Mouse (Mus musculus) MEL (cell line): Measurements from ENCODE around the gene Hmgcl. TPM values are rescaled to one million over a fixed set of nuclear protein-coding genes. Genes with fewer than 3 reads are reported as not detected.
A peak's percentile ranks its signal among the peaks of the same experiment; 100 is the strongest.

ENCODE experiments used
- DNase-seq: peaks from one replicate; pipeline ENCODE4 v3.0.0; 2011; ENCODE audit warnings: low read depth, low spot score
- H3K27ac ChIP-seq: 2 replicates; pipeline ENCODE4 v1.5.1; 2012; ENCODE audit warnings: low read depth, mild to moderate bottlenecking, control low read depth, low read length, moderate library complexity; ENCODE audit not compliant: control insufficient read depth
- H3K27me3 ChIP-seq, 2 experiments: fragments of 150-350 bp in 1 of 2; sonication (generic) in 1 of 2; 2 replicates each; pipeline ENCODE4 v1.6.1; 2012; ENCODE audit warnings: low read length in 2 of 2, mild to moderate bottlenecking in 2 of 2, improper control_type of control experiment in 1 of 2, moderate library complexity in 1 of 2; ENCODE audit not compliant: insufficient read depth in 2 of 2, control insufficient read depth in 1 of 2
- H3K36me3 ChIP-seq, 2 experiments: 2 replicates each; pipeline ENCODE4 v1.6.1; 2012 to 2014; ENCODE audit warnings: low read length in 2 of 2, improper control_type of control experiment in 1 of 2, inconsistent platforms in 1 of 2, mild to moderate bottlenecking in 1 of 2; ENCODE audit not compliant: insufficient read depth in 2 of 2, control insufficient read depth in 1 of 2
- H3K4me1 ChIP-seq, 2 experiments: fragments of 150-350 bp in 1 of 2; sonication (generic) in 1 of 2; 2 replicates each; pipeline ENCODE4 v1.6.1; 2012; ENCODE audit warnings: low read length in 2 of 2, improper control_type of control experiment in 1 of 2, mild to moderate bottlenecking in 1 of 2; ENCODE audit not compliant: insufficient read depth in 2 of 2, control insufficient read depth in 1 of 2
- H3K4me3 ChIP-seq, 2 experiments: fragments of 150-350 bp in 1 of 2; sonication (generic) in 1 of 2; 2 replicates each; pipeline ENCODE4 v1.5.1; 2012; ENCODE audit warnings: low read depth in 2 of 2, low read length in 2 of 2, mild to moderate bottlenecking in 2 of 2, moderate library complexity in 2 of 2, control low read depth in 1 of 2, improper control_type of control experiment in 1 of 2; ENCODE audit not compliant: control insufficient read depth in 1 of 2, insufficient read depth in 1 of 2
- H3K79me2 ChIP-seq: 2 replicates; pipeline ENCODE4 v1.6.1; 2012; ENCODE audit warnings: mild to moderate bottlenecking, low read length, moderate library complexity; ENCODE audit not compliant: control insufficient read depth, poor library complexity, insufficient read depth
- H3K9ac ChIP-seq: 2 replicates; pipeline ENCODE4 v1.6.1; 2012; ENCODE audit warnings: low read depth, mild to moderate bottlenecking, control low read depth, low read length, moderate library complexity; ENCODE audit not compliant: control insufficient read depth, poor library complexity, severe bottlenecking
- H3K9me3 ChIP-seq: fragments of 150-350 bp; sonication (generic); replicated peaks from 2 replicates; pipeline ENCODE4 v1.6.1; 2012; ENCODE audit warnings: mild to moderate bottlenecking, low read length, improper control_type of control experiment, moderate library complexity; ENCODE audit not compliant: insufficient read depth
- CHD1 ChIP-seq: IDR thresholded peaks from 2 replicates; pipeline ENCODE4 v1.6.1; 2012; ENCODE audit warnings: low read depth, mild to moderate bottlenecking, inconsistent platforms, low read length, improper control_type of control experiment
- CHD2 ChIP-seq: IDR thresholded peaks from 2 replicates; pipeline ENCODE4 v1.6.1; 2011; ENCODE audit warnings: low read length, improper control_type of control experiment
- CTCF ChIP-seq, 3 experiments: IDR thresholded peaks in 2 of 3; conservative IDR thresholded peaks in 1 of 3; 2 replicates each; pipeline ENCODE4 v1.5.1; 2011 to 2012; ENCODE audit warnings: low read length in 3 of 3, low read depth in 2 of 3, mild to moderate bottlenecking in 2 of 3, improper control_type of control experiment in 1 of 3, inconsistent platforms in 1 of 3, mixed read lengths in 1 of 3, moderate library complexity in 1 of 3; ENCODE audit not compliant: control insufficient read depth in 1 of 3, insufficient read depth in 1 of 3, poor library complexity in 1 of 3, severe bottlenecking in 1 of 3
- E2F4 ChIP-seq: IDR thresholded peaks from 2 replicates; pipeline ENCODE4 v1.6.1; 2011; ENCODE audit warnings: low read depth, low read length, improper control_type of control experiment, borderline replicate concordance
- EP300 ChIP-seq, 2 experiments: IDR thresholded peaks; 2 replicates each; pipeline ENCODE4 v1.6.1; 2011; ENCODE audit warnings: improper control_type of control experiment in 2 of 2, low read length in 2 of 2, low read depth in 1 of 2, mild to moderate bottlenecking in 1 of 2
- ETS1 ChIP-seq: IDR thresholded peaks from 2 replicates; pipeline ENCODE4 v1.6.1; 2012; ENCODE audit warnings: low read depth, mild to moderate bottlenecking, inconsistent platforms, low read length, improper control_type of control experiment, moderate library complexity
- GATA1 ChIP-seq: IDR thresholded peaks from 2 replicates; pipeline ENCODE4 v1.6.1; 2011; ENCODE audit warnings: low read depth, low read length, improper control_type of control experiment
- MEF2A ChIP-seq: IDR thresholded peaks from 2 replicates; pipeline ENCODE4 v1.6.1; 2014; ENCODE audit warnings: low read depth, mild to moderate bottlenecking, inconsistent platforms, low read length, improper control_type of control experiment; ENCODE audit not compliant: poor library complexity, insufficient replicate concordance, severe bottlenecking; ENCODE audit errors: extremely low read depth
- MXI1 ChIP-seq: IDR thresholded peaks from 2 replicates; pipeline ENCODE4 v1.6.1; 2011; ENCODE audit warnings: mild to moderate bottlenecking, low read depth, low read length, improper control_type of control experiment
- NRF1 ChIP-seq: IDR thresholded peaks from 2 replicates; pipeline ENCODE4 v1.6.1; 2014; ENCODE audit warnings: low read depth, mild to moderate bottlenecking, inconsistent platforms, low read length, improper control_type of control experiment, moderate library complexity; ENCODE audit not compliant: poor library complexity, insufficient read depth, severe bottlenecking
- POLR2AphosphoS2 ChIP-seq: IDR thresholded peaks from 2 replicates; pipeline ENCODE4 v1.6.1; 2011; ENCODE audit warnings: low read length, improper control_type of control experiment
- RCOR1 ChIP-seq: IDR thresholded peaks from 2 replicates; pipeline ENCODE4 v1.6.1; 2012; ENCODE audit warnings: low read depth, mild to moderate bottlenecking, inconsistent platforms, low read length, improper control_type of control experiment
- SIN3A ChIP-seq: IDR thresholded peaks from 2 replicates; pipeline ENCODE4 v1.6.1; 2012; ENCODE audit warnings: low read length, improper control_type of control experiment, inconsistent platforms
- TAL1 ChIP-seq: IDR thresholded peaks from 2 replicates; pipeline ENCODE4 v1.6.1; 2012; ENCODE audit warnings: mild to moderate bottlenecking, inconsistent platforms, low read length, moderate library complexity, mixed read lengths
- TBP ChIP-seq: IDR thresholded peaks from 2 replicates; pipeline ENCODE4 v1.8.0; 2011; ENCODE audit warnings: low read depth, low read length, improper control_type of control experiment
- TCF12 ChIP-seq: IDR thresholded peaks from 2 replicates; pipeline ENCODE4 v1.6.1; 2014; ENCODE audit warnings: low read depth, mild to moderate bottlenecking, inconsistent platforms, low read length, improper control_type of control experiment, moderate library complexity
- UBTF ChIP-seq: IDR thresholded peaks from 2 replicates; pipeline ENCODE4 v1.6.1; 2012; ENCODE audit warnings: low read depth, mild to moderate bottlenecking, inconsistent platforms, low read length, improper control_type of control experiment, moderate library complexity, borderline replicate concordance; ENCODE audit not compliant: insufficient read depth
- USF1 ChIP-seq: IDR thresholded peaks from 2 replicates; pipeline ENCODE4 v1.6.1; 2014; ENCODE audit warnings: low read depth, mild to moderate bottlenecking, inconsistent platforms, low read length, improper control_type of control experiment, moderate library complexity
- USF2 ChIP-seq, 2 experiments: IDR thresholded peaks; 2 replicates each; pipeline ENCODE4 v1.6.1; 2011 to 2012; ENCODE audit warnings: improper control_type of control experiment in 2 of 2, low read length in 2 of 2, borderline replicate concordance in 1 of 2, inconsistent platforms in 1 of 2, low read depth in 1 of 2, mild to moderate bottlenecking in 1 of 2; ENCODE audit not compliant: insufficient read depth in 1 of 2
- ZC3H11A ChIP-seq: IDR thresholded peaks from 2 replicates; pipeline ENCODE4 v1.6.1; 2012; ENCODE audit warnings: low read depth, mild to moderate bottlenecking, inconsistent platforms, low read length, improper control_type of control experiment
- ZMIZ1 ChIP-seq: IDR thresholded peaks from 2 replicates; pipeline ENCODE4 v1.6.1; 2012; ENCODE audit warnings: low read depth, mild to moderate bottlenecking, inconsistent platforms, low read length, improper control_type of control experiment, moderate library complexity
- polyA plus RNA-seq, 2 experiments: library from polyadenylated mRNA; stranded (reverse) in 1 of 2; unstranded in 1 of 2; fragments of >175 nt in 1 of 2; fragments of >200 nt in 1 of 2; gene quantifications; 2 replicates each; pipeline versions ENCODE4 v1.2.1 to v1.2.4; 2012; ENCODE audit warnings: low replicate concordance in 2 of 2, low read depth in 1 of 2; ENCODE audit not compliant: insufficient read length in 2 of 2, insufficient read depth in 1 of 2, missing spikeins in 1 of 2
- total RNA-seq: library from RNA; depleted of rRNA; stranded (reverse); fragments of 300-350 nt; gene quantifications from 2 replicates; pipeline ENCODE4 v1.2.3, GENCODE M21; 2012

Hmgcl gene
- total and polyA plus RNA-seq, 3 experiments = 48.7 to 66.5 TPM; not detected in 1

DNA sequence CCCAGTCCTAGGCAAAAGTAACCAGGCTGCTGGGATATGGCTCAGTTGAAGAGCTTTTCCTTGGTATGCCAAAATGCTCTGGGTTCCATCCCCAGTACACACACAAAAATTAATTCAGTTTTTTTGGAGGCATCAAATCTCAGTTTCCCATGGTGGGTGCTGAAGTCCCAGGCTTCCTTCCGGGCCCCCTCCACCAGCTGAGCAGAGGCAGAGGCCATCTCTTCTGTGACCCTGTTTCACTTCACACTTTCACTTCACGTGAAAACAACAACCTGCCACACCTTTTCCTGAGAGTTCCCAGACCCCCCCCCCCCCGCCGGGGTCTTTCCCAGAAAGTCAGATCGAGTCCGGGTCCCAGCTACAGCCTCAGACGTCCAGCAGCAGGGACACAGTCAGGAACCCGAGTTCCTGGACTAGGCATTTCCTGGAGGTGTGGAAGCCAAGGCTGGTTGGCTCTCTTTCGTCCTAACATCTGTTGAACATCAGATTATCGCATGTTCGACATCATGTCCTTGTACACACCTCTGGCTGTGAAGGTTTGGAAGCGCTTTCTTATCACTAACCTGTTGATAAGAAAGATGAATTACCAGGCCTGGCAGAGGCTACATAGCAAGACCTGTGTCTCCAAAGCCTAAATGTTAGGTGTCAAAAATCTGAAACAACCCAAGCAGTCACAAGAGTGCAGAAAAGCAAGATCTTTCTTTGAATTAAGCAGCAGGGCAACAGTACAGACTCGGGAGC lies 36.8 kb upstream of the Hmgcl start:
- H3K9me3 ChIP-seq = no peaks in the 10 kb centered on the region

DNA sequence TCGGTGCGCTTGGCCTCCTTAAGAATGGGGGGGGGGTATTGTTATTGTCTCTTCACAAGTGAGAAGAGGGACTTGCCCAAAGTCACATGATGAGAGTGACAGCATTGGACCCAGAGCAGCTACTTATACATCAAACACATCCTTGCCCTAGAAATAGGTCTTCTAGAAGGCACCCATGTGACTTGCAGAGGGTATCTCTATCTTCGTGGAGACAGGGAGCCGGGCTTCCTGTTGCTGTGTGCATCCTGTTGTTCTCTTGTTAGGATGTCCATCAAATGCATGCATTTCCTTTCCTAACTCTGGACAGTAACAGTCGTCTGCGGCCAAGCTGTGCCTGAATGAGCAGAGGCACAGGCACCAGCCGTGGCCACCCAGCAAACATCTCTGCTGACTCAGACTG lies 34.7 kb upstream of the Hmgcl start:
- Histone ChIP-seq H3K4me1 (peaks cover 34 to 45% of the 10 kb centered on the region in 2 experiments), H3K27me3 (no peaks in the 10 kb centered on the region), H3K36me3 (peaks cover 0 to 45% of the 10 kb centered on the region in 2 experiments; a peak in 2 of 4 replicates), H3K9me3 (no peaks in the 10 kb centered on the region), H3K27ac (peak overlapping the region; percentile 82), H3K4me3 (no peak overlapping the region), H3K9ac (peak overlapping the region; percentile 42), H3K79me2 (peaks cover 2% of the 10 kb centered on the region; the same call in 1 of the 2 replicates)
- peak; percentile 54 for DNase-seq
- TF ChIP-seq RCOR1 = no peak
- peak; percentile 73 for TF ChIP-seq USF1
- TF ChIP-seq ETS1 = no peak
- no peak for TF ChIP-seq TBP
- TF ChIP-seq MEF2A = no peak
- no peak for TF ChIP-seq E2F4
- TF ChIP-seq ZMIZ1 = no peak
- no peak for TF ChIP-seq EP300 (IDR thresholded peaks at IDR 0.05; ENCODE audit: low read depth in 1 of 2, low read length in 2 of 2)
- TF ChIP-seq NRF1 = no peak
- TF ChIP-seq USF2 (IDR thresholded peaks at IDR 0.05; ENCODE audit: borderline replicate concordance in 1 of 2, insufficient read depth in 1 of 2, low read depth in 1 of 2, low read length in 2 of 2) = no peak
- no peak for TF ChIP-seq UBTF
- 0 out of 2 replicates have a peak, but pooled peaks have one; percentile 24 for TF ChIP-seq SIN3A
- TF ChIP-seq CHD1 = no peak
- TF ChIP-seq TCF12 = no peak
- TF ChIP-seq MXI1 = no peak
- no peak for TF ChIP-seq GATA1
- TF ChIP-seq CTCF (IDR thresholded peaks at IDR 0.05 in 2 of 3, conservative IDR thresholded peaks at IDR 0.05 in 1 of 3; ENCODE audit: control insufficient read depth in 1 of 3, insufficient read depth in 1 of 3, low read depth in 2 of 3, low read length in 3 of 3, poor library complexity in 1 of 3, severe bottlenecking in 1 of 3) = no peak
- 0 out of 2 replicates have a peak, but pooled peaks have one; percentile 5 for TF ChIP-seq TAL1
- no peak for TF ChIP-seq ZC3H11A
- no peak for TF ChIP-seq CHD2
- no peak for TF ChIP-seq POLR2AphosphoS2

More for the DNA sequence above, 36.8 kb upstream of the Hmgcl start:
- DNase-seq = no peak
- TF ChIP-seq RCOR1 (0 out of 2 replicates have a peak, but pooled peaks have one; percentile 8), TCF12 (0 out of 2 replicates have a peak, but pooled peaks have one; percentile 8), E2F4 (no peak), ETS1 (peak; percentile 61), GATA1 (peak; percentile 67), EP300 (IDR thresholded peaks at IDR 0.05; ENCODE audit: low read depth in 1 of 2, low read length in 2 of 2) (0 out of 4 replicates have a peak, but pooled peaks of 1 of the 2 experiments have one; percentile 13)
- TF ChIP-seq, all 39 proteins: peak for 5
- Histone ChIP-seq H3K4me1 (peaks cover 44 to 50% of the 10 kb centered on the region in 2 experiments), H3K79me2 (peaks cover 2% of the 10 kb centered on the region; the same call in 1 of the 2 replicates), H3K4me3 (no peak overlapping the region), H3K27me3 (no peaks in the 10 kb centered on the region), H3K27ac (peak overlapping the region; percentile 13; the same call in 1 of the 2 replicates), H3K9ac (no peak overlapping the region), H3K36me3 (peaks cover 0 to 47% of the 10 kb centered on the region in 2 experiments; a peak in 2 of 4 replicates)
